Mouse (Mus musculus): ENCODE measurements around the gene Cdk2ap2. TPM values are rescaled to one million over a fixed set of nuclear protein-coding genes. Genes with fewer than 3 reads are reported as not detected.
A peak's percentile ranks its signal among the peaks of the same experiment; 100 is the strongest.
"Not testable (repeated sequence)": the region's sequence is repeated elsewhere in the genome, so short reads cannot be mapped to it uniquely, and the experiment has no call there.

Cdk2ap2 gene
- polyA plus RNA-seq, 1 experiment from 2014 or later, result 87.0 TPM

DNA sequence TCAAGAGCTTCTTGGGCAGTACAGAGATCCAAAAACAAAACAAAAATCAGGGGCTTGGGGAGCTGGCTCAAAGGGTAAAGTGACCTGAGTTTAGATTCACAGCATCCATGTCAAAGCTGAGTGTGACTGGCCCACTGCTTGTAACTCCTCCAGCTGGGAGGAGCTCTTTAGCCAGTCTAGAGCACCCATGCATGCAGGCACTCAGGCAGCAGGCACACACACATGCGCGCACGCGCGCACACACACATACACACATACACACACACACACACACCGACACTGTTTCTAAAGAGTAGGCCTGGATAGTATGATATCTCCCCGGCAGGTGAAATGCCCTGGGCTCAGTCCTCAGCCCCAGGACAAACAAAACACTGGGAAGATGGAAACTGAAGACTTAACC is 20.0 kb downstream of the Cdk2ap2 start:
- Histone ChIP-seq H3K36me3 (peaks cover 71% of the 10 kb centered on the region), H3K27me3 (ENCODE audit: low read depth, poor library complexity, severe bottlenecking) (no peaks in the 10 kb centered on the region), H3K4me1 (peaks cover 30% of the 10 kb centered on the region)

DNA sequence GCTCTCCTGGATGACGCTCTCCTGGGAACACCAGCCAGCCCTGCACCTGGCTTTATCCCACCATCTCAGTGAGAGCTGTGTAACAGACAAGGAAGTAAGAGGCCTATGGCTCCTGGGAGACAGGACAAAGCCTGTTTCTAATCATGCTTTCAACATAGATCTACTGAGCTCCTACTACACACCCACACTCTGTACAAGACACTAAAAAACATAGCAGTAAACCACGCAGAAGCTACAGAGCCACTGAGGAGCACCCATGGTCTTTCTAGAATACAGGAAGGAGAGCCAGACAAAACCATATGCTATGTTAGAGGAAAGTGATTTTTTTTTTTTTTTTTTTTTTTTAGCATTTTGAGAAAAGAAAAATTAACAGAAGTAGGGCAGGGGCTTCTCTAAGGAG is 21.4 kb downstream of the Cdk2ap2 start:
- Histone ChIP-seq H3K36me3 (peaks cover 58% of the 10 kb centered on the region), H3K4me3 (no peak overlapping the region), H3K4me1 (peaks cover 26% of the 10 kb centered on the region), H3K27ac (no peak overlapping the region), H3K9me3 (replicated peaks) (no peaks in the 10 kb centered on the region), H3K27me3 (ENCODE audit: low read depth, poor library complexity, severe bottlenecking) (no peaks in the 10 kb centered on the region)
- 95% methylated on average over 2 of the region's 2 CpGs for WGBS
- no peak for DNase-seq (ENCODE audit: low spot score)

More for the DNA sequence above, 20.0 kb downstream of the Cdk2ap2 start:
- WGBS, result 99% methylated on average over 7 of the region's 7 CpGs
- Histone ChIP-seq H3K9me3 (replicated peaks) (no peaks in the 10 kb centered on the region), H3K4me3 (no peak overlapping the region), H3K27ac (no peak overlapping the region)
- no peak for DNase-seq (ENCODE audit: low spot score)

DNA sequence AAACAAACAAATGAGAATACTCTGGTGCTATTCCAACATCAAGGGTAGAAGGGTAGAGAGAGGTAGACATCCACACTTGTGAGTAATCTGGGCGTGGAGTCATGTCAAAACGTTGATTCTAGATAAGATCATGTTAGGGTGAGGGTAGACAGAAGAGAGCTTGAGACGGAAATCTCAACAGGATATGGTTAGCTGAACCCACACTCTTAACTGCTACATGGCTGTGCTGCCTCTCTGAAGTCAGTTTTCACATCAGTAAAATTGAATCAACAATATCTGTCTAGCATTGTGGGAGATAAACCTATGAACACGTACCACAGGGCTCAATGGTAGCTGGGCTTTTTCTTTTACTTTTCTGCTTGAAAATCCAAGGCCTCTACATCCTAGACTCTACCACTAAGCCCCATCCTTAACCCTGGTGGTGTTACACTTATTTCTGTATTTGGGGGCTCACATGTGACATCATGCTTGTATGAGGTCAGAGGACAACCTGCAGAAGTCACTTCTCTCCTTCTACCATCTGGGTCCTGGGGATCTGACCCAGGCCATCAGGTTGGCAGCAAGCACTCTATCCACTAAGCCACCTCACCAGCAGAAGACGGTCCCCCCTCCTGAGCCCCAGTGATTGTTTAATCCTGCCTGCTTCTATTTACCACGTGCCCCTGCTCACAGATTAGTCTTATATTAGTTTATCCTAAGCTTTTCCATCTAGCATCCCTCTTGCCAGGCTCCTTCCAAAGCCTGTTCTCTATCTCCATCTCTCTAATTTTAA is 22.9 kb downstream of the Cdk2ap2 start:
- WGBS, result 92% methylated on average over 6 of the region's 6 CpGs
- no peak for DNase-seq (ENCODE audit: low spot score)
- H3K27ac ChIP-seq, result no peak overlapping the region
- peaks cover 42% of the 10 kb centered on the region for H3K36me3 ChIP-seq
- no peaks in the 10 kb centered on the region for H3K9me3 ChIP-seq (replicated peaks)
- peaks cover 23% of the 10 kb centered on the region for H3K4me1 ChIP-seq
- H3K4me3 ChIP-seq, result no peak overlapping the region
- H3K27me3 ChIP-seq (ENCODE audit: low read depth, poor library complexity, severe bottlenecking), result no peaks in the 10 kb centered on the region

DNA sequence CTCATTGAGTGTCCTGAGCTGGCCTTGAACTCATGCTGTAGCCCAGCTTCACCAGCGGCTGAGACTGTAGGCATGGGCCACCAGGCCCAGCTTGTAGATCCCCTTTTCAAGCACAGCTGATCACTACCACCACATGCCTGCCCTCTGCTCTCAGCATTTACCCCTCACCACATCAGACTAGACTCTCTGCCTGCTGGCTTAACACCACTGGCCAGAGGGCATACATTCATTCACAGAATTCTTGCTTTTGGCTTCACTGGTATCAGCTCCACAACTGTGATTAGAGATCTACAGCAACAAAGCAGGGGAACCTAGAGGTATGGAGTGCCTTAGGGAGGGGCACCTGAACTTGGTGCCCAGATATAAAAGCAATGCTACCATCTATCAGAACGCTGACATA is 23.5 kb downstream of the Cdk2ap2 start:
- no peak overlapping the region for H3K27ac ChIP-seq
- 89% methylated on average over 2 of the region's 2 CpGs for WGBS

DNA sequence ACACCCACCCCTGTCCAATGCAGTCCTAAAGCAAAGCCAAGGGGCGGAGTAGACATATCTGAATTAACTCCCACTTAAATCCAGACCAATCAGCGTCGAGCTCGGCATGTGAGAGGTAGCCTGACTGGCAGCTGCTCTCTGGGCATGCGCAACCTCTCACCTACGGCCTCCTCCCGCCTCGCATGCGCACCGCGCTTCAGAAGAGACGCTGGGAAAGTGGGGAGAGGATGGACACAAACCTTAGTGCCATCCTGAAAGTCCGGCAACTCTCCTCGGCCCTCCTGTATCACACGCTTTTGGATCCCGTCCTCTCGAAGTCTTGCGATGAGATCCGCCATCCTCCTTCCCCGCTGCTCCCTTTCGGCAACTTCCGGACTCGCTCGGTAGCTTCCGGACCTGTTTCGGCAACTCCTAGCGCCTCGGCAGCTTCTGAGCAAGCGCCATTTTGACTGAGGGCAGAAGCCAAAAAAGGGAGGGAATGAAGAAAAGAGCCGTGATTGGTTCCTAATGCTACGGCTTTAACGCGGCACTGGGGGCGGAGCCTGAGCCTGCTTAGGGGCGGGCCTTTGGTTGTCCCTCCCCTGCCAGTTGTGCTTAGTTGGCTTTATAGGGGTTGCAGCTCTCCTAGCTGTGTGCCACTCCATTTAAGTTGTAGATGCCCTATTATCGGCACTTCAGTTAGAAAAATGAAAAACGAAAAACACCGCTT is 24.3 kb downstream of the Cdk2ap2 start:
- H3K9me3 ChIP-seq (replicated peaks), result no peaks in the 10 kb centered on the region
- peaks cover 28% of the 10 kb centered on the region for H3K4me1 ChIP-seq
- H3K27me3 ChIP-seq (ENCODE audit: low read depth, poor library complexity, severe bottlenecking), result no peaks in the 10 kb centered on the region
- WGBS, result 3% methylated on average over 38 of the region's 38 CpGs
- DNase-seq (ENCODE audit: low spot score), result peak; percentile 94
- H3K27ac ChIP-seq, result peak overlapping the region; percentile 91
- H3K36me3 ChIP-seq, result peaks cover 29% of the 10 kb centered on the region
- peak overlapping the region; percentile 54 for H3K4me3 ChIP-seq

More for the DNA sequence above, 23.5 kb downstream of the Cdk2ap2 start:
- H3K36me3 ChIP-seq, result peaks cover 36% of the 10 kb centered on the region
- H3K27me3 ChIP-seq (ENCODE audit: low read depth, poor library complexity, severe bottlenecking), result no peaks in the 10 kb centered on the region
- no peaks in the 10 kb centered on the region for H3K9me3 ChIP-seq (replicated peaks)
- H3K4me3 ChIP-seq, result peak overlapping the region; percentile 54; the same call in 1 of the 2 replicates
- DNase-seq (ENCODE audit: low spot score), result no peak
- peaks cover 27% of the 10 kb centered on the region for H3K4me1 ChIP-seq

DNA sequence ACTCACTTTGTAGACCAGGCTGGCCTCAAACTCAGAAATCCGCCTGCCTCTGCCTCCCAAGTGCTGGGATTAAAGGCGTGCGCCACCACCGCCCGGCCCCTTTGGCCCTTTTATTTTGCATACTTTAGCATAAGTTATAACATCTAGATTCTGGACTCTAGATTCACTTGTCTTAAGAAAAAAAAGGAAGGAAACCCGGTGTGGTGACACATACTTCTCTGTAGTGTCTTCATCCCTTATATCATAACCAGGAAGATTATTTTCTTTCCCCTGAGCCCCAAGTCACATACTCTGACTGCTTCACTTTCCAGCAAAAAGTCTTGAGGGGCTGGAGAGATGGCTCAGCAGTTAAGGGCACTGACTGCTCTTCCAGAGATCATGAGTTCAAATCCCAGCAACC is 24.9 kb downstream of the Cdk2ap2 start:
- DNase-seq (ENCODE audit: low spot score); H3K4me3 ChIP-seq; H3K9me3 ChIP-seq (replicated peaks); H3K27me3 ChIP-seq (ENCODE audit: low read depth, poor library complexity, severe bottlenecking): not testable (repeated sequence)
- WGBS, result 60% methylated on average over 6 of the region's 6 CpGs
- peak overlapping the region; percentile 91; the same call in 1 of the 2 replicates for H3K27ac ChIP-seq
- peaks cover 34% of the 10 kb centered on the region for H3K4me1 ChIP-seq
- H3K36me3 ChIP-seq, result peaks cover 22% of the 10 kb centered on the region

DNA sequence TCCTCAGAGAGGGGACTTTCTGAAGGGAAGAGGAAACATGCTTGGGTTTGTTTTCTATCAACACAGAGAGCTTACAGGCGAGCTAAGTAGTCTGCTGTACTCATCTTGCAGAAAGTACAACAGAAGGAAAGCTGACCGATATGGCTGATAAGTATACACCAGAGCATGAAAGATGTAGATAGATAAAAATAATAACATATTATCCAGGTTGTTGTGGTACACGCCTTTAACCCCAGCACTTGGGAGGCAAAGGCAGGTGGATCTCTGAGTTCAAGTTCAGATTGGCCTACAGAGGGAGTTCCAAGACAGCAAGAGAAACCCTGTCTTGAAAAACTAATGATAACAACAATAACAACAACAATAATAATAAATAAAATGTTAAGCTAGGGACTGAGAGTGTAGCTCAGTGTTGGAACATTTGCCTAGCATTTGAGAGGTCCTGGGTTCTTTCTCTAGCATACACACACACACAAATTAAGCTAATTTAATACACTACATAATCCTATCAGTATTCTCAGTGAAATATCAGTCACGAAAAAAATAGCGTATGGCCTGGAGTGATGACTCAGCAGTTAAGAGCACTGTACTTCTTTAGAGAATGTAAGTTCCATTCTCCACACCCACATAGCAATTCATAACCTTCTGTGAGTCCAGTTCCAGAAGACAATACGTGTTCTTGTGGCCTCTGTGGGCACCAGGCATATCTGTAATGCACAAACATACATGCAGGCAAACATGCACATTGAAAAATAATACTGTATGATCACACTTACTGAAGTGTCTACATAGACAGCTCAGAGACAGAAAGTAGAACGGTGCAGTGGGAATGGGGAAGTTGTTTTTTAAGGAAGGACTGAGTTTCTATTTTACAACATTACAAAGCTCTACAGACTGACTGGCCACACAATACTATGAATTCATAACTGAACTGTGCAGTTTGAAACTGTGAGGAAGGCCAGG is 25.7 kb downstream of the Cdk2ap2 start:
- WGBS, result 87% methylated on average over 7 of the region's 7 CpGs
- DNase-seq (ENCODE audit: low spot score), result no peak
- no peak overlapping the region for H3K27ac ChIP-seq
- no peaks in the 10 kb centered on the region for H3K9me3 ChIP-seq (replicated peaks)
- H3K27me3 ChIP-seq (ENCODE audit: low read depth, poor library complexity, severe bottlenecking), result no peaks in the 10 kb centered on the region
- no peak overlapping the region for H3K4me3 ChIP-seq
- H3K4me1 ChIP-seq, result peaks cover 42% of the 10 kb centered on the region
- H3K36me3 ChIP-seq, result peaks cover 20% of the 10 kb centered on the region

DNA sequence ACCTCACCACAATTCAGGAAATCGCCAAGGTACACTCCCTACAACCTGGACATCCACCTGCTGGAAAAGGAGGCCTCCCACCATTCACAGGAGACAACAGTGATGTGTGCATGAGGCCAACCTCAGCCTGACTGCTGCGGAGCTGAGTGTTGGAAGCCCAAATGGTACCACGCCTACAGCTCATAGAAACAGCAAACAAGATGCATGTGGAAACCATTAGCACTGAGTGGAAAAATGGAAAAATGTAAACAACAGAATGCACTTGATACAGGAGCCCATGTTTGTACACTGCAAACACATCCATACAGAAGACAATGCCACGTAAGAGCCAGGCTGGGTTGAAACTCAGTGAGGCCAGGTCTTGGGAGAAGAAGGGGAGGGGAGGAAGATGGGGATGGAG is 27.4 kb downstream of the Cdk2ap2 start:
- Histone ChIP-seq H3K4me1 (peaks cover 42% of the 10 kb centered on the region), H3K36me3 (peaks cover 25% of the 10 kb centered on the region), H3K9me3 (replicated peaks) (no peaks in the 10 kb centered on the region), H3K27me3 (ENCODE audit: low read depth, poor library complexity, severe bottlenecking) (no peaks in the 10 kb centered on the region), H3K27ac (no peak overlapping the region), H3K4me3 (no peak overlapping the region)
- WGBS, result 82% methylated on average over 4 of the region's 4 CpGs
- no peak for DNase-seq (ENCODE audit: low spot score)

DNA sequence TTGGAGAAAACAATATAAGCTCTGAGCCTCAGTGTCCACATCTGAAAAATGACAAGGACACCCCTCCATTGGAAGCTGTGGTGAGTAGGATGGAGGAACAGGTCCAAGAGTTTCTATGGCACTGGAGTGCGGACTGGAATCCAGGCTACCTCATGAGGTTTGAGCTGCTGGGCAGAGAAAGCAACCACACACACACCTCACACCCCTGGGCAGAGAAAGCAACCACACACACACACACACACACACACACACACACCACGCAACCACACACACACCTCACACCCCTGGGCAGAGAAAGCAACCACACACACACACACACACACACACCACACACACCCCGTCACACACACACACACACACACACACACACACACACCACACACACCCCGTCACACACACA is 28.3 kb downstream of the Cdk2ap2 start:
- H3K36me3 ChIP-seq, result peaks cover 31% of the 10 kb centered on the region
- 21% methylated on average over 4 of the region's 4 CpGs for WGBS
- peaks cover 40% of the 10 kb centered on the region for H3K4me1 ChIP-seq
- peak overlapping the region; percentile 92 for H3K27ac ChIP-seq
- not testable (repeated sequence) for H3K9me3 ChIP-seq (replicated peaks); DNase-seq (ENCODE audit: low spot score); H3K27me3 ChIP-seq (ENCODE audit: low read depth, poor library complexity, severe bottlenecking)
- H3K4me3 ChIP-seq, result peak overlapping the region; percentile 82

DNA sequence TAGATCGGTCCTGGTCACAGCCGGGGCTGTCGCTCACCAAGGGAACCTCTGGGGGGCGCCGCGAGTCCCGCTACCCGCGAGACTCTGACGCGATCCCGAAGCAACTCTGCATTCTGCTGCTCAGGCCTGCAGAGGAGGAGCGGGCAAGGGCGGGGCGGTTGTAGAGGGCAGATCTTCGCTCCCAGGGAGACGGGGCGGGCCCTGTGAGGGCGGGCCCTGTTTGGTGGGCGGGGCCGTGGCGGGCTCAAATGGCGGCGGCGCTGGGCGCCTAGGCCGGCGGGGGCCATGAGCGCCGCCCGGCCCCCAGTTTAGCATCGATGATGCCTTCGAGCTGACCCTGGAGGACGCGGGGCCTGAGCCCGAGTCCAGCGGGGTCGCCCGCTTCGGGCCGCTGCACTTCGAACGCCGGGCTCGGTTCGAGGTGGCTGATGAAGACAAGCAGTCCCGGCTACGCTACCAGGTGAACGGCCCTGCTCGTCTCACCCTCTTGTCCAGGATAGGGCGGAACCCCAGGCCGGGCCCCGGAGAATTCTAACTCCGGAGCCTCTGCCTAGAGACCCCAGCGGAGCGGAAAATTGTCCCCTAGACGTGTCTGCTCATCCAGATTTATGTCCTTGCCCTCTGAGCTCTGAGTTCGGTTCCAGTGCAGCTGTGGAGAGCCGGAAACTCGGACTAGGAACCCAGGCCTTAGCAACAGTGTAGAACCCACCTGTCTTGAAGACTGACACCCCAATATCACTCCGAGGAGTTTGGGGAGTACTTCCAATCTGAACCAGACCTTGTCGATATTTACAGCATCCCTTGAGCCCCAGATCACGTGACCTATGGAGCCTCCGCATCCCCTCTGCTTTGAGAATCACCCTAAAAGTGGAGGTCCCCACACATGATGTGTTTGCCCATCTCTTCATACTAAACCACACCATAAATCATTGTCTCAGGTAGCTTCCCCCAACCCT is 29.0 kb downstream of the Cdk2ap2 start, which contains the start of gene Aip:
TSS of gene Aip (minus strand) at position 118 of the 956 bp plus-strand sequence.
- Histone ChIP-seq H3K9me3 (replicated peaks) (no peaks in the 10 kb centered on the region), H3K4me3 (peak within 1 kb of the TSS; percentile 82), H3K36me3 (peaks cover 38% of the 10 kb centered on the region), H3K27ac (peak within 1 kb of the TSS; percentile 92), H3K27me3 (ENCODE audit: low read depth, poor library complexity, severe bottlenecking) (no peaks in the 10 kb centered on the region), H3K4me1 (peaks cover 32% of the 10 kb centered on the region)
- WGBS, result 1% methylated on average over 64 of the region's 64 CpGs
- peak; percentile 98 for DNase-seq (ENCODE audit: low spot score)

DNA sequence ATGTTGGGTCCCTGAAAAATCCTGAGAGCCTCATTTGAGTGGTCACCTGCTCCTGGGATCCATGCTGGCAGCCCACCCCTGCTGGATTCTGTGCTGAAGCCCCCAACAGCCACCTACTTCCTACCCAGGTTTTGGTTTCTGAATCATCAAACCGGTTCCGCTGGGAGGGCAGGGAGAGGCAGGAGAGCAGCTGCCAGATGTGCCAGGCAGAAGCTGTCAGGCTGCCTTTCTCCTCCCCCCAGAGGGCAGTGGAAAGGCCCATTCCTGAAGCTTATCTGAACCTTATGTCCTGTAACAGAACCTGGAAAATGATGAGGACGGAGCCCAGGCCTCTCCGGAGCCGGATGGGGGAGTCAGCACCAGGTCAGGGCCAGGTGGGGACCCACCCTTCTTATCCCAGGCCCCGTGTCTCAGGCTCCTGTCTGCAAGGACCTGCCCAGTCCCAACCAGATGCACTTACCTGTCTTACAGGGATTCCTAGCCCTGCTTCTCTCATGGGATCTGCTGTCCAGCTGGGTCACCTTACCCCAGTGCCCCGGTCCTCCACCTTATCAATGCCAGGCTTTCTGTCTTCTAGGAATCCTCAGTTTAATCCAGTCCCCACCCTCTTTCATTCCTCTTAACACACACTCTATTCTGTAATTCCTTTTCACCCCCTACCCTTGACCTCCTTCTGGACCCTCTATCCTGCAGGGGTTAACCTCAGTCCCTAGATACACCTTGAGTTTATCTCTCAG is 29.9 kb downstream of the Cdk2ap2 start:
- no peak for DNase-seq (ENCODE audit: low spot score)

More for the DNA sequence above, 29.9 kb downstream of the Cdk2ap2 start:
- H3K4me3 ChIP-seq, result peak overlapping the region; percentile 82
- no peaks in the 10 kb centered on the region for H3K9me3 ChIP-seq (replicated peaks)
- 60% methylated on average over 7 of the region's 7 CpGs for WGBS
- H3K27me3 ChIP-seq (ENCODE audit: low read depth, poor library complexity, severe bottlenecking), result no peaks in the 10 kb centered on the region
- H3K27ac ChIP-seq, result peak overlapping the region; percentile 92
- peaks cover 47% of the 10 kb centered on the region for H3K36me3 ChIP-seq
- H3K4me1 ChIP-seq, result peaks cover 30% of the 10 kb centered on the region

Measured in limb, embryonic 10.5 days (tissue).